Comparison of ENCODE assay signal across 9 mouse cellular contexts in genomic region chr4:101168189-101168778, GRCm38 (mm10).
DNase-seq lines count a peak whose midpoint lies in the region; ATAC-seq and TF ChIP-seq lines count a peak whose summit lies in the region.
"Had no signal": no experiment of that assay in that cellular context is flagged by ENCODE, and none has a peak within 500 bp of the region (broad histone marks: within the 10 kb centered on the region; RNA-seq: fewer than 3 reads in every experiment).

No protein-coding gene starts in this region.

- H3K4me1 ChIP-seq in forebrain, embryonic 13.5 days, result no peaks in the 10 kb centered on the region
- H3K4me1 ChIP-seq in forebrain, embryonic 12.5 days, result no peaks in the 10 kb centered on the region
- H3K4me1 ChIP-seq in E14TG2a.4 (replicated peaks; ENCODE audit: low read depth, low read length), result peaks cover 5% of the 10 kb centered on the region; the same call in 1 of the 2 replicates

- peak; percentile 71 to 75 for DNase-seq in cerebellum, postnatal 10 days
- DNase-seq in heart, postnatal 36 days, result peak; percentile 43 to 52
- peak; percentile 44 to 59 for DNase-seq in kidney, postnatal 4 days
- DNase-seq in mesoderm, embryonic 11.5 days (ENCODE audit: low read depth, low spot score), result peak; percentile 49
- DNase-seq in thymus, postnatal 10 days (ENCODE audit: low spot score in 2 of 2), result peak; percentile 52 to 74

- no peak overlapping the region for H3K9ac ChIP-seq in forebrain, embryonic 13.5 days
- H3K9ac ChIP-seq in forebrain, embryonic 12.5 days, result no peak overlapping the region

- no peak overlapping the region for H3K4me2 ChIP-seq in forebrain, embryonic 13.5 days
- no peak overlapping the region for H3K4me2 ChIP-seq in forebrain, embryonic 12.5 days

- intact Hi-C loops in heart, postnatal 36 days (cut with DNase I), result loop anchor here (1.0 to 5.0 kb wide), 4 partner anchors 97 to 289 kb away; partner anchors contain the start of gene Jak1

- no peak overlapping the region for H3K27ac ChIP-seq in forebrain, embryonic 13.5 days
- H3K27ac ChIP-seq in forebrain, embryonic 12.5 days, result no peak overlapping the region

- no peaks in the 10 kb centered on the region for H3K9me3 ChIP-seq in forebrain, embryonic 13.5 days (replicated peaks)
- no peaks in the 10 kb centered on the region for H3K9me3 ChIP-seq in forebrain, embryonic 12.5 days
- no peaks in the 10 kb centered on the region for H3K9me3 ChIP-seq in E14TG2a.4 (ENCODE audit: low read length)

- ATAC-seq in forebrain, embryonic 13.5 days, result peak; percentile 50
- ATAC-seq in forebrain, embryonic 12.5 days (ENCODE audit: low FRiP score), result no peak
- ATAC-seq: Patski had no signal

- WGBS in forebrain, embryonic 13.5 days, result 61% methylated on average over 6 of the region's 6 CpGs
- WGBS in forebrain, embryonic 12.5 days, result 60% methylated on average over 6 of the region's 6 CpGs

- no peak overlapping the region for H3K4me3 ChIP-seq in forebrain, embryonic 13.5 days
- no peak overlapping the region for H3K4me3 ChIP-seq in forebrain, embryonic 12.5 days (replicated peaks)
- no peak overlapping the region for H3K4me3 ChIP-seq in E14TG2a.4 (replicated peaks; ENCODE audit: low read length)

- H3K27me3 ChIP-seq in forebrain, embryonic 13.5 days, result no peaks in the 10 kb centered on the region
- no peaks in the 10 kb centered on the region for H3K27me3 ChIP-seq in forebrain, embryonic 12.5 days
- H3K27me3 ChIP-seq in E14TG2a.4 (ENCODE audit: insufficient read depth, low read length), result no peaks in the 10 kb centered on the region
- H3K27me3 ChIP-seq: Patski had no signal

- H3K36me3 ChIP-seq in forebrain, embryonic 13.5 days (ENCODE audit: poor library complexity, severe bottlenecking), result peaks cover 30% of the 10 kb centered on the region
- peaks cover 10% of the 10 kb centered on the region; the same call in 1 of the 2 replicates for H3K36me3 ChIP-seq in forebrain, embryonic 12.5 days (replicated peaks)
- H3K36me3 ChIP-seq in E14TG2a.4 (ENCODE audit: insufficient read depth, low read length), result peaks cover 56% of the 10 kb centered on the region

- peak; percentile 28; the same call in 1 of the 2 replicates for TF ChIP-seq CTCF in E14TG2a.4 (conservative IDR thresholded peaks at IDR 0.05; ENCODE audit: low read length)
